Mouse (Mus musculus) testis, adult 2 months (tissue): Measurements from ENCODE around the gene Rnf24.

ENCODE experiments used
- CTCF ChIP-seq: fragments of 200-500 bp; IDR thresholded peaks from 2 replicates; pipeline ENCODE4 v1.5.1; 2012; ENCODE audit warnings: low read depth, mild to moderate bottlenecking, inconsistent platforms, low read length, moderate library complexity; ENCODE audit not compliant: control insufficient read depth, insufficient read depth, insufficient replicate concordance
- POLR2A ChIP-seq: fragments of 200-500 bp; IDR thresholded peaks from 2 replicates; pipeline ENCODE4 v1.6.1; 2012; ENCODE audit warnings: low read depth, mild to moderate bottlenecking, inconsistent platforms, low read length, moderate library complexity; ENCODE audit not compliant: control insufficient read depth

DNA sequence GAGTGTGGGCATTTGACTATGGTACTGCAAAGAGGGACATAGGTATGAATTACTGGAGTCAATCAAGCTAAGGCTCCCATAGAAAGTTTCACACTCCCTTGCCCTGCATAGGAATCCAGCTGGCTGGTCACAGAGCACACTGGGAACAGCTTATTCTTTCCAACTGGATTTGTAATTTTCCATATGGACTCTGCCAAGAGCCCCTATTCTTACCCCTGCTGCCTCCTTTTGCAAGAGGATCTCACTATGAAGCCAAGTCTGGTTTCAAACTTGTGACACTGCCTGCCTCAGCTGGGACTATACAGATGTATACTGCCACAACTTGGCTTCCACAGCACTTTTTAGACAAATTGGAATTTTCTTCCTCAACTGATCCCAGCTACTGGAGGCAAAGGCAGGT lies 51.1 kb downstream of the Rnf24 start:
- TF ChIP-seq POLR2A (no peak), CTCF (no peak)
